Mouse (Mus musculus): ENCODE results near the gene Unc13d.

GRCm38 (mm10) chr11:116074436-116074991 is 3.2 kb downstream of the Unc13d start:
- TF ChIP-seq CTCF (IDR thresholded peaks at IDR 0.05; ENCODE audit: extremely low read depth, insufficient read depth, low read length) (no peak), POLR2A (IDR thresholded peaks at IDR 0.05; ENCODE audit: extremely low read depth, insufficient read depth, low read length) (no peak)

Data from cortical plate, adult 2 months (tissue).